Mouse (Mus musculus) limb, embryonic 13.5 days (tissue): Measurements from ENCODE around the gene Adamts13. TPM values are rescaled to one million over a fixed set of nuclear protein-coding genes. Genes with fewer than 3 reads are reported as not detected.
A peak's percentile ranks its signal among the peaks of the same experiment; 100 is the strongest.

Source experiments
- ATAC-seq: fragments of 200-750 bp; cut with Nextera tagmentation; 2 replicates; pipeline ENCODE4 v1.8.0; 2017; ENCODE audit warnings: low read depth, moderate number of reproducible peaks, moderate TSS enrichment; ENCODE audit not compliant: low FRiP score
- H3K27ac ChIP-seq: fragments of 300-500 bp; sonication (generic); 2 replicates; pipeline ENCODE4 v1.5.1; 2015; ENCODE audit warnings: inconsistent platforms, mild to moderate bottlenecking, moderate library complexity
- H3K27me3 ChIP-seq: fragments of 300-500 bp; sonication (generic); 2 replicates; pipeline ENCODE4 v1.6.1; 2015; ENCODE audit warnings: mild to moderate bottlenecking, inconsistent platforms
- H3K36me3 ChIP-seq: fragments of 300-500 bp; sonication (generic); 2 replicates; pipeline ENCODE4 v1.6.1; 2015; ENCODE audit warnings: inconsistent platforms, mild to moderate bottlenecking, moderate library complexity
- H3K4me1 ChIP-seq: fragments of 300-500 bp; sonication (generic); 2 replicates; pipeline ENCODE4 v1.6.1; 2015; ENCODE audit warnings: inconsistent platforms
- H3K4me2 ChIP-seq: fragments of 300-500 bp; sonication (generic); replicated peaks from 2 replicates; pipeline ENCODE4 v1.6.1; 2015; ENCODE audit warnings: inconsistent platforms, mild to moderate bottlenecking, moderate library complexity
- H3K4me3 ChIP-seq: fragments of 300-500 bp; sonication (generic); 2 replicates; pipeline ENCODE4 v1.5.1; 2015; ENCODE audit warnings: moderate library complexity, mild to moderate bottlenecking, inconsistent platforms
- H3K9ac ChIP-seq: fragments of 300-500 bp; sonication (generic); 2 replicates; pipeline ENCODE4 v1.6.1; 2015; ENCODE audit warnings: mild to moderate bottlenecking, inconsistent platforms
- H3K9me3 ChIP-seq: fragments of 300-500 bp; sonication (generic); 2 replicates; pipeline ENCODE4 v1.6.1; 2016; ENCODE audit warnings: inconsistent platforms
- WGBS: fragments of 180-500 bp; shearing (Covaris S2); methylation state at CpG from one replicate; pipeline ENCODE4 v1.1.7; 2015; 5-methylcytosine and 5-hydroxymethylcytosine counted together
- polyA plus RNA-seq: library from polyadenylated mRNA; unstranded; fragments of >200 nt; fragmentation: Nextera tagmentation; extraction: Ambion mirVana; gene quantifications from 2 replicates; pipeline ENCODE4 v1.2.1, GENCODE M21; 2015

Gene Adamts13
- polyA plus RNA-seq, 1 experiment from 2014 or later, result not detected

GRCm38 (mm10) chr2:26984640-26985039 is 11.4 kb downstream of the Adamts13 start:
- ATAC-seq, result no peak
- Histone ChIP-seq H3K9me3 (no peaks in the 10 kb centered on the region), H3K4me2 (no peak overlapping the region), H3K9ac (no peak overlapping the region), H3K4me1 (no peaks in the 10 kb centered on the region), H3K36me3 (no peaks in the 10 kb centered on the region), H3K27ac (no peak overlapping the region), H3K27me3 (peaks cover 7% of the 10 kb centered on the region; the same call in 1 of the 2 replicates), H3K4me3 (no peak overlapping the region)
- WGBS, result 83% methylated on average over 5 of the region's 5 CpGs

- no peaks in the 10 kb centered on the region for H3K9me3 ChIP-seq
These were observed 20.7 kb downstream of the Adamts13 start for GRCm38 (mm10) chr2:26993936-26994335.

GRCm38 (mm10) chr2:26997498-26997897 is 24.3 kb downstream of the Adamts13 start:
- Histone ChIP-seq H3K27ac (no peak overlapping the region), H3K4me2 (no peak overlapping the region), H3K36me3 (no peaks in the 10 kb centered on the region), H3K9ac (no peak overlapping the region), H3K27me3 (no peaks in the 10 kb centered on the region), H3K4me3 (no peak overlapping the region), H3K4me1 (no peaks in the 10 kb centered on the region), H3K9me3 (no peaks in the 10 kb centered on the region)
- ATAC-seq, result no peak
- WGBS, result 79% methylated on average over 1 of the region's 1 CpGs

More at GRCm38 (mm10) chr2:26993936-26994335, 20.7 kb downstream of the Adamts13 start:
- 72% methylated on average over 3 of the region's 3 CpGs for WGBS
- H3K36me3 ChIP-seq, result no peaks in the 10 kb centered on the region
- no peak overlapping the region for H3K9ac ChIP-seq
- H3K27ac ChIP-seq, result no peak overlapping the region
- no peaks in the 10 kb centered on the region for H3K4me1 ChIP-seq
- no peaks in the 10 kb centered on the region for H3K27me3 ChIP-seq
- no peak overlapping the region for H3K4me2 ChIP-seq
- no peak for ATAC-seq
- H3K4me3 ChIP-seq, result no peak overlapping the region

- Histone ChIP-seq H3K27me3 (no peaks in the 10 kb centered on the region), H3K4me3 (no peak overlapping the region), H3K4me2 (no peak overlapping the region), H3K4me1 (no peaks in the 10 kb centered on the region), H3K36me3 (no peaks in the 10 kb centered on the region), H3K9ac (no peak overlapping the region), H3K27ac (no peak overlapping the region), H3K9me3 (no peaks in the 10 kb centered on the region)
- 87% methylated on average over 7 of the region's 7 CpGs for WGBS
- ATAC-seq, result no peak
These were observed 24.8 kb downstream of the Adamts13 start for GRCm38 (mm10) chr2:26997993-26998392.

- no peak for ATAC-seq
- H3K4me2 ChIP-seq, result no peak overlapping the region
- no peak overlapping the region for H3K9ac ChIP-seq
- 61% methylated on average over 4 of the region's 4 CpGs for WGBS
- H3K9me3 ChIP-seq, result no peaks in the 10 kb centered on the region
- H3K36me3 ChIP-seq, result no peaks in the 10 kb centered on the region
- no peak overlapping the region for H3K27ac ChIP-seq
- no peaks in the 10 kb centered on the region for H3K27me3 ChIP-seq
- H3K4me3 ChIP-seq, result no peak overlapping the region
- H3K4me1 ChIP-seq, result peaks cover 17% of the 10 kb centered on the region
These were observed 33.0 kb downstream of the Adamts13 start for GRCm38 (mm10) chr2:27006255-27006654.

GRCm38 (mm10) chr2:27007701-27008100 is 34.5 kb downstream of the Adamts13 start:
- no peak overlapping the region for H3K4me3 ChIP-seq
- H3K9ac ChIP-seq, result no peak overlapping the region
- no peak overlapping the region for H3K27ac ChIP-seq
- H3K27me3 ChIP-seq, result no peaks in the 10 kb centered on the region
- H3K4me2 ChIP-seq, result no peak overlapping the region
- peaks cover 24% of the 10 kb centered on the region for H3K4me1 ChIP-seq
- 57% methylated on average over 7 of the region's 7 CpGs for WGBS
- no peaks in the 10 kb centered on the region for H3K36me3 ChIP-seq
- no peak for ATAC-seq
- no peaks in the 10 kb centered on the region for H3K9me3 ChIP-seq

GRCm38 (mm10) chr2:27009714-27010244 is 36.6 kb downstream of the Adamts13 start, which contains the start of gene Cacfd1:
Gene Cacfd1, plus strand, starts transcription at chr2:27009926.
- Histone ChIP-seq H3K9ac (peak within 1 kb of the TSS; percentile 89), H3K36me3 (peaks cover 16% of the 10 kb centered on the region), H3K27me3 (no peaks in the 10 kb centered on the region), H3K4me2 (peak within 1 kb of the TSS; percentile 86), H3K4me3 (peak within 1 kb of the TSS; percentile 69), H3K27ac (peak within 1 kb of the TSS; percentile 83), H3K4me1 (peaks cover 24% of the 10 kb centered on the region), H3K9me3 (no peaks in the 10 kb centered on the region)
- WGBS, result under 1% methylated on average over 43 of the region's 43 CpGs
- ATAC-seq, result peak; percentile 93

- ATAC-seq, result peak; percentile 49; the same call in 1 of the 2 replicates
- no peaks in the 10 kb centered on the region for H3K27me3 ChIP-seq
These were observed 44.6 kb downstream of the Adamts13 start for GRCm38 (mm10) chr2:27017802-27018201.

GRCm38 (mm10) chr2:27019530-27019929 is 46.3 kb downstream of the Adamts13 start:
- H3K4me2 ChIP-seq, result no peak overlapping the region
- H3K4me3 ChIP-seq, result no peak overlapping the region
- no peaks in the 10 kb centered on the region for H3K27me3 ChIP-seq
- no peak for ATAC-seq
- H3K9me3 ChIP-seq, result no peaks in the 10 kb centered on the region
- H3K36me3 ChIP-seq, result peaks cover 67% of the 10 kb centered on the region
- no peaks in the 10 kb centered on the region for H3K4me1 ChIP-seq
- no peak overlapping the region for H3K27ac ChIP-seq
- WGBS, result 88% methylated on average over 2 of the region's 2 CpGs
- no peak overlapping the region for H3K9ac ChIP-seq

More at GRCm38 (mm10) chr2:27017802-27018201, 44.6 kb downstream of the Adamts13 start:
- Histone ChIP-seq H3K4me3 (no peak overlapping the region), H3K4me2 (no peak overlapping the region), H3K9ac (no peak overlapping the region), H3K9me3 (no peaks in the 10 kb centered on the region), H3K4me1 (no peaks in the 10 kb centered on the region), H3K36me3 (peaks cover 81% of the 10 kb centered on the region), H3K27ac (no peak overlapping the region)
- WGBS, result 52% methylated on average over 5 of the region's 5 CpGs

GRCm38 (mm10) chr2:27021103-27021502 is 47.9 kb downstream of the Adamts13 start:
- ATAC-seq, result no peak
- H3K9me3 ChIP-seq, result no peaks in the 10 kb centered on the region
- no peak overlapping the region for H3K4me3 ChIP-seq
- H3K27me3 ChIP-seq, result no peaks in the 10 kb centered on the region
- H3K9ac ChIP-seq, result no peak overlapping the region
- H3K27ac ChIP-seq, result no peak overlapping the region
- 72% methylated on average over 1 of the region's 1 CpGs for WGBS
- H3K36me3 ChIP-seq, result peaks cover 52% of the 10 kb centered on the region
- H3K4me2 ChIP-seq, result no peak overlapping the region
- H3K4me1 ChIP-seq, result no peaks in the 10 kb centered on the region

GRCm38 (mm10) chr2:27022612-27023011 is 49.4 kb downstream of the Adamts13 start:
- no peak overlapping the region for H3K9ac ChIP-seq
- ATAC-seq, result no peak
- H3K27ac ChIP-seq, result no peak overlapping the region
- no peaks in the 10 kb centered on the region for H3K9me3 ChIP-seq
- H3K4me2 ChIP-seq, result no peak overlapping the region
- peaks cover 37% of the 10 kb centered on the region for H3K36me3 ChIP-seq
- peaks cover 3% of the 10 kb centered on the region; the same call in 1 of the 2 replicates for H3K4me1 ChIP-seq
- H3K4me3 ChIP-seq, result no peak overlapping the region
- WGBS, result 56% methylated on average over 6 of the region's 6 CpGs
- 0 out of 2 replicates have a peak, but pooled peaks cover 4% of the 10 kb centered on the region for H3K27me3 ChIP-seq

GRCm38 (mm10) chr2:27024136-27024535 is 50.9 kb downstream of the Adamts13 start:
- H3K9ac ChIP-seq, result no peak overlapping the region

GRCm38 (mm10) chr2:27025545-27025944 is 52.3 kb downstream of the Adamts13 start:
- 79% methylated on average over 3 of the region's 3 CpGs for WGBS
- Histone ChIP-seq H3K4me1 (peaks cover 10% of the 10 kb centered on the region), H3K36me3 (0 out of 2 replicates have a peak, but pooled peaks cover 8% of the 10 kb centered on the region), H3K27ac (no peak overlapping the region), H3K27me3 (peaks cover 22% of the 10 kb centered on the region), H3K4me2 (no peak overlapping the region), H3K4me3 (no peak overlapping the region), H3K9me3 (no peaks in the 10 kb centered on the region), H3K9ac (no peak overlapping the region)
- ATAC-seq, result no peak

More at GRCm38 (mm10) chr2:27024136-27024535, 50.9 kb downstream of the Adamts13 start:
- H3K4me3 ChIP-seq, result no peak overlapping the region
- no peak overlapping the region for H3K4me2 ChIP-seq
- WGBS, result 83% methylated on average over 14 of the region's 14 CpGs
- no peak for ATAC-seq
- H3K36me3 ChIP-seq, result peaks cover 21% of the 10 kb centered on the region
- H3K27ac ChIP-seq, result no peak overlapping the region
- H3K9me3 ChIP-seq, result no peaks in the 10 kb centered on the region
- H3K4me1 ChIP-seq, result peaks cover 10% of the 10 kb centered on the region
- H3K27me3 ChIP-seq, result peaks cover 14% of the 10 kb centered on the region
